Mouse (Mus musculus): ENCODE data around the gene Ccnc.

The Ccnc gene

GRCm38 (mm10) chr4:21727615-21728165, at the start of gene Ccnc:
Gene Ccnc (plus strand): TSS chr4:21727701.
- DNase-seq: peak; percentile 92

DNA sequence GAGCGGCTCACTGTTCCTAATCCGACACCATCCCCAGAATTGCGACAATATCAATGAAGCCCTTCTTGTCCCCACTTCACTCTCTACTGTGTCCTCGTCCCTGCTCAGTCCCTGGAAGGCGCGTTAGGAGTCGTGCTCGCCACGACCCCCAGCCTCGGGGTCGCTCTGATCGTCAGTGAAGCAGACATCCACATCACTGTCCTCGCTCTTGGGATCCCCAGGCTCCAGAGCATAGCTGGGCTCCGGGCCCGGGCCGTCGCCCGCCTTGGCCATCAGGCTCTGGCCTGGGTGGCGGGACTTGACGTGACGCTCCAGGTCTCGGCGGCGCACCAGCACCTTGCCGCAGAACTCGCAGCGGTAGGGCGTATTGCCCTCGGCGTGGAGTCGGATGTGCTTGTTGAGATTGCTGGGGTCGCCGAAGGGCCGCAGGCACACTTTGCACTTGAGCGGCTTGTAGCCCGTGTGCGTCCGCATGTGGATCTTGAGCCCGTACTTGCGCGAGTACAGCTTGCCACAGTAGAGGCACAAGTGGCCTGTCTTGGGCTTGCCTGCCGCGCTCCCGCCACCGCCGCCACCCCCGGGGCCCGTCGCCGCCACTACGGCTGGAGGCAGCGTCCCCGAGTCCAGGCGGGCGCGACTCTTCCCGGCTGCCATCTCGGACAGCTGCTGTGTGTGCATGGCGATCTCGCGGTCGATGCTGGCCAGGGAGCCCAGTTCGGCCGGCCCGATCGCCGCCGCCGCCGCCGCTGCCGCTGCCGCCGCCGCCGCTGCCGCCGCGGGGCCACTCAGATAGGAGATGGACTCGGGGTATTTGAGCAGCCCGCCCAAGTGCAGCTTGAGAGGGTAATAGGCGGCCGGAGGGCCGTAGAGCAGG, 49.2 kb upstream of the Ccnc start:
- DNase-seq: peak; percentile 13

DNA sequence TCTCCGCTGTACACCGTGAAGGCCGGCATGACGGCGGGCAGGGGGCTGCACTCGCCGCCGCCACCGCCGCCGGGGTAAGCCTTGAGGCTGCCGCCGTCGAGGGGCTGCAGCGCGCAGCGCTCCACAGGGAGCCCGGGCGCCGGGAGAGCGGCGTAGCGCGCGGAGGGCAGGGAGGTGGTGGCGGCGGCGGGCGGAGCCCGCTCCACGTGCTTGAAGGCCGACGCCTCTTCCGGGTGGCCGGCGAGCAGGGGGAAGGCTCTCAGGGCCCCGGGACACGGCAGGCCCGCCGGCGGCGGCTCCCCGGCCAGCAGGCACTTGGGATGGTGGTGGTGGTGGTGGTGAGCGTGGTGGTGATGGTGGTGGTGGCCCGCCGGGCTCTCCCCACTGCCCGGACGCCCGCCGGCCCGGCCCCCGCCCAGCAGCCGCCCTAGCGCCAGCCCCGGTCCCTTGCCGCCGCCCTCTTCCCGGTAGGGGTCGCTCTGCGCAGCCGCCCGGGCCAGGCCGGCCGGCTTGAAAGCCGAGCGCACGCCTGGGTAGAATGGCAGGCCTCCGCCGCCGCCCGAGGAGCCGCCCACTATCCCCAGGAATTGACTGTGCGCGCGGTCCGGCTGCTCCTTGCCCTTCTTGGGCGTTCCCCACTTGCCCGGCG, 48.4 kb upstream of the Ccnc start:
- DNase-seq: peak; percentile 33

DNA sequence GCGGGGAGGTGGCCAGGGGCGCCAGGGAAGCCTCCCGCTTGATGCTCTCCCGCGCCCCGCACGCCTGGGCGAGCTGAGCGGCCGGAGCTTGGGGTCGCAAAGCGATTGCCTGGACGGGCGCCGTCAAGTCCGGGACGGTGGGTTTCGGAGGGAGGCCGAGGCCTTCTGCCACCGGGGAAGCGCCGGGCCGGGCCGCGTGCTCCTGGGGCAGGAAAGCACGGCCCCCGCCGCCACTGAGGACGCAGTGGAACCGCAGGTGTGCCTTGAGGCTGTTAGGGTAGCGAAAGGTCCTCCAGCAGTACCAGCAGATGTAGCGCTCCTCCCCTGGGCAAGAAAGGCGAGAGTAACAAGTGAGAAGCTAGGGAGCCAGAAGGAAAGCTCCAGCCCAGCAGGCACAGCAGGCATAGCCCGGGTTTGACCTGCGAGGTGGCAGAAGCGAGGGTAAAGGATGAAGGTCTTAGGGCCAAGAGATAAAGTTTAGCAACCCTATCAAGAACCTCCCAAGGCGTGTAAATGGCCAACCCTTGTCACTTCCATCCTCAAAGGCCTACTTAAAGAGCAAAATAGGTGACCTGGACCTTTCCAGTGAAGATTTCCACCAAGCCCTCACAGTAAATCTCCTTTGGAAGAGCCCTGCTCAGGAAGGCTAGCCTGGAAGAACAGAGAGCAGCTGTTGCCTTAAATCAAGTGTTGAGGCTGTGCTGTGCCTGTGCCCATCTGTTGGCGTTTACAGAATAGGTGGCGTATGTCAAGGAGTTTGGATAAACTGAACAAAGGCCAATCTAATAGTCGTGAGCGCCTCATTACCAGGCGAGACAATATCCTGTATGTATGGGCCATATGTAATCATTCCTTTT, 47.6 kb upstream of the Ccnc start:
- DNase-seq: no peak

- DNase-seq: no peak
Observed at GRCm38 (mm10) chr4:21680971-21681370, 46.5 kb upstream of the Ccnc start.

DNA sequence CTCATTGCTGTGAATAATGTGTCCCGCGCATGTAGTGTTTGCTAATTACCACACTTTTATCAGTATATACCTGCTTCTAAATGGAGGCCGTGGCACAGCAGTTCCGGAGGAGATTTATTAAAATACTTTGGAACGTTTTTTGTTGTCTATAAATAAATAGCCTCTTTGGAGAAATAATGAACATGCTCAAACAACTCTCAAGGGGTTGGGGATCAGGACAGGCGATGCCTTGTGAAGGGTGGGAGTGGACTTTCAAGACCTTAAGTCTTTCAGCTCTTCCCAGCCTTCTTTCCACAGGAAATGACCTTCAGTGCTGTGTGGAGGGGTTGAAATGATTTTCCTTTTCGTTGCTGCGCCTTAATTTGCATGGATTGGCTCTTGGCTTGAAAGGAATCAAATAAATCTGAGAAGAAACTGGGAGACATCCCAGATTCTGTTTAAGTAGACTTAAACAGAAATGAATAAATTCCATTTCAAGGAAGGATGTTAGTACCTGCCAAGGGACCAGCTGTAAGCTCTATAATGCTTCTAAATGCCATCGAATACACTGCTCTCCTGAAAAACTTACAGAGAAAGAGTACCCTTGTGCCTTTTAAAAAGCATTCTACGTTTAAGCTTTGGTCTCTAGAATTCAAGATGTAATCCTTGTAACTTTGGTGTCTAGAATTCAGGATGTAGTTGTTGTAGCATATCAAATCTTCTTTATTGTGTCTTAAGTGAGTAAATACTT, 44.9 kb upstream of the Ccnc start:
- DNase-seq: no peak

DNA sequence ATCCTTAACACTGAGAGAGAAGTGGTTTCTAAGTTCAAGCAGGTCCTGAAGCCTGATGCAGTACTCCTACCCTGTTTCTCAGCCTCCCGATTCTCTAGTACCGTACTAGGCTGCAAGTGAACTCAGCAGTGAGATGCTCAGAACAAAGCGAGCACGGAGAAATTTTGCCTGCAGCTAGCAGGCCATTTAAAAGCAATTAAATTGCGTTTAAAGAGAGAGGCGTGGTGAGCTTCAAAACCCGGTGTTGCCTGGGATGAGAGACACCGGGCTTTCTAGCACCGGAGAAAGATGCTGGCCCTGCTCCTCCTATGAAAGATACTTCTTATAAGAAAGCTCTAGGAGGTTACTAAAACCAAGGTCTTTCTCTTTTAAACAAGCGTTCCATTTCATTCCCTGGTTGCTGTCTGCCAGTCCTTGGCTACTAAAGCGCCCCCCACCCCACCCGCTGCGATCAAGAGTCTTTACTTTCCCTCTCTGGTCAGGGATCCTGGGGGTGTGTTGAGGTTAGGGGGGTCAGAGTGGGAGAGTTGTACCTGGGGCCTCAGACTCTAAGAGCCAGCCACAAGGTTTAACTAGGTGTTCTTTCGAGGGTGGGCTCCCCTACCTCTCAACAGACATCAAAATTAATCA, 43.0 kb upstream of the Ccnc start:
- no peak for DNase-seq

DNA sequence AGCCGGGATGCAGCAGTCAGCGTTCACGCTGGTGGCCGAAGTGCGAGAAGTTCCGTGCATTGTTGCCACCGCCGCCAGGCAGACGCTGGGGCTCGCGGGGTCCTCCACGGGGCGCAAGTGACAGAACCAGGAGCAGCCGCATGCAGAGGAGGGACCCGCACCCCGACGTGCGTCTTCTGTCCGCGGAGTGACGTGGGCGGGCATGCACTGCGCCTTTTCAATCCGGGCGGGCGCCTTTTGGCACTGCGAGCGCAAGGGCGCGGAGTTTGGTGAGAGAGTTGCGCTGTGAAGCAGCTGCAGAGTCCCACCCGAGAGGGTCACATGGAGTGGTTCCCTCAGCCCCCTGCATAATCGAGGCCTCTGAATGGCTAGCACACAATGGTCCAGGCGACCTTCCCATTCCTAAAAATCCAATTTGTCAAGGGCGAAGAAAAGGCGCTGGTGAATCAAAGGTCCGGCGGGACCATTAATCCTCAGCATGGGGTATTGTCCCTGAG, 41.9 kb upstream of the Ccnc start, which contains the start of gene Prdm13:
Prdm13 (minus strand) TSS at position 369 of the 497 bp plus-strand sequence.
- no peak for DNase-seq

GRCm38 (mm10) chr4:21686416-21686815, 41.1 kb upstream of the Ccnc start:
- no peak for DNase-seq

GRCm38 (mm10) chr4:21686934-21687333, 40.6 kb upstream of the Ccnc start:
- DNase-seq: no peak

GRCm38 (mm10) chr4:21687783-21688702, 39.5 kb upstream of the Ccnc start:
- DNase-seq: no peak

- DNase-seq: peak; percentile 30
Observed at GRCm38 (mm10) chr4:21688703-21689200, 38.7 kb upstream of the Ccnc start.

GRCm38 (mm10) chr4:21689492-21689941, 38.0 kb upstream of the Ccnc start:
- peak; percentile 9 for DNase-seq

GRCm38 (mm10) chr4:21690221-21690620, 37.3 kb upstream of the Ccnc start:
- no peak for DNase-seq

GRCm38 (mm10) chr4:21695638-21696254, 31.8 kb upstream of the Ccnc start:
- peak; percentile 69 for DNase-seq

GRCm38 (mm10) chr4:21705046-21705445, 22.5 kb upstream of the Ccnc start:
- no peak for DNase-seq

GRCm38 (mm10) chr4:21712147-21712546, 15.4 kb upstream of the Ccnc start:
- peak; percentile 45 for DNase-seq

- no peak for DNase-seq
Observed at GRCm38 (mm10) chr4:21722752-21723334, 4.7 kb upstream of the Ccnc start.
